Mouse (Mus musculus): Measurements from ENCODE around the gene Ndufaf4.
"Not testable (repeated sequence)": the region's sequence is repeated elsewhere in the genome, so short reads cannot be mapped to it uniquely, and the experiment has no call there.

Ndufaf4 gene

GRCm38 (mm10) chr4:24897851-24898515 is at the start of gene Ndufaf4:
Gene Ndufaf4 (plus strand): TSS chr4:24898083.
- peak; percentile 95 to 98 for DNase-seq (ENCODE audit: low spot score in 2 of 2)

- DNase-seq (ENCODE audit: low spot score in 2 of 2): peak; percentile 59 to 66
These were observed 47.2 kb upstream of the Ndufaf4 start, which contains the start of gene Klhl32 for GRCm38 (mm10) chr4:24850401-24851325. Gene Klhl32 (minus strand): TSS chr4:24851124.

GRCm38 (mm10) chr4:24865691-24866090 is 32.2 kb upstream of the Ndufaf4 start:
- DNase-seq (ENCODE audit: low spot score in 2 of 2): no peak

GRCm38 (mm10) chr4:24869230-24869629 is 28.7 kb upstream of the Ndufaf4 start:
- DNase-seq (ENCODE audit: low spot score in 2 of 2): no peak

DNA sequence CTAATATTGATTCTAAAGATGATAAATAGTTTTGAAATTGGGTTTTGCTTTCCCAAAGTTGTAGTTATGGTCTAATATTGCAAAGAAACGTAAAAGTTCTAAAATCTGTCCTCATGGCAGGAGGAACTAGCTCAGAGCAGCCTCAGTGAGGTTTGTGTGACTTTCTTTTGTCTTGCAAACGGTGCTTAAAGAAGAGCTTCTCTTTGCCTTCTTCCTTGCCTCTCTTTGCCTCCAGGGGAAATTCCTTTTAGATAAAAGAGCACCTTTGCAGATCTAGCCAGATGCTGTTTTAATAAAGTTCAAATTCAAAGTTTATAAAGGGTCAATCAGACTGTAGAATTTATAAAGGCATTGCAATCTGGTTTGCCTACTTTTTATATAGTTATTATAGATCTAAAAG is 8.5 kb upstream of the Ndufaf4 start:
- not testable (repeated sequence) for DNase-seq (ENCODE audit: low spot score in 2 of 2)

- DNase-seq (ENCODE audit: low spot score in 2 of 2): not testable (repeated sequence)
These were observed 5.6 kb upstream of the Ndufaf4 start for GRCm38 (mm10) chr4:24892293-24892692.

- no peak for DNase-seq (ENCODE audit: low spot score in 2 of 2)
These were observed 3.3 kb upstream of the Ndufaf4 start for GRCm38 (mm10) chr4:24894625-24895024.

- no peak for DNase-seq (ENCODE audit: low spot score in 2 of 2)
These were observed 1.1 kb upstream of the Ndufaf4 start for GRCm38 (mm10) chr4:24896829-24897228.

DNA sequence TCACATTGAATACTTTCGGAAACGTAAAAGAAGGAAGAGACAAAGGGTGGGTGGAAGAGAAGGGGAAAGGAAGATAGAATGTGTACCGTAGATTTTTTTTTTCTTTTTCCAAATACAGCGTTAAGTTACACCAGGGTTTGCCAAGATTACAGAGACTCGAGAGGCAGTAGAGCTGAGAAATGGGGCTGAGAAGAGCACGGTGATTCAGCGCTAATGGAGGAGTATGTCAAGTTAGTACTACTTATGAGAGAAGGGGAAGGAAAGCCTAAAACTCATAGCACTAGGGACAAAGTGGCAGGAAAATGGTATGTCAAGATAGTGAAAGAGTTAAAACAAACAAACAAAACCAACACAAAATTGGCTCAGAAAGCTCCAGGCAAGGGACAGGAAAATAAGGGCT is 532 bp upstream of the Ndufaf4 start:
- DNase-seq (ENCODE audit: low spot score in 2 of 2): no peak

DNA sequence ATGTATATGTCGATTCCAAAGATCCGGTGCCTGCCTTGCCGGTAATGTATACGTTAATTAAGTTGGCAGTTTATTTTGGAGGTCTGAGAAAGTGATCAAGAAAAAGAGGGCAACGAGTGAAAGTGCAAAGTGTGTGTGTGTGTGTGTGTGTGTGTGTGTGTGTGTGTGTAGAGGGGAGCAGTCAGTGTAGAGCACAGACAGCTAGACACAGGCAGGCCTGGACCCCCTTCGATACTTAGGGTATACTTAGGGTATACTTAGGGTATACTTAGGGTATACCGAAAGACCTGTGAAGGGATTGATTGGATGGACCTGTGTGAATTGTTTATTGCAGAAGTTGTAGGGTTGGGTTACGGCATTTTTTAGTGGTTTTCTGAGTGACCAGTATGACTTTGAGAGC is 753 bp downstream of the Ndufaf4 start:
- no peak for DNase-seq (ENCODE audit: low spot score in 2 of 2)

DNA sequence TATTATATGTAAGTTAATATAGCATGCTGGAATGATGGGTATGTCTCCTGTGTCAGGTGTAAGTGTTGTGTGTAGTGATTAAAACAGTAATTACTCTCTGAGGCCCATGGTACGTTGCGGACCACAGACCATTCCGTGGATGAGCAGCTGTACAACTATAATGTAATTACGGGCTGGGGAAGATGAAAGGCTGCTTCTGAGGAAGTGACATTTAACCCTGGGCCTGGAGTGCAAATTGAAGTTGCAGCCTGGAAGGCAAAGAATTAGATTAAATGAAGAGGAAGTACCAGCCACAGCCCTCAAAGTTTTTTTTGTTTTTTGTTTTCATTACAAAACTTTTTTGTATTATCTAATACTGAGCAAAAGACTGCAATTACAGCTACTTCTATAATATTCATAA is 1.3 kb downstream of the Ndufaf4 start:
- DNase-seq (ENCODE audit: low spot score in 2 of 2): no peak

DNA sequence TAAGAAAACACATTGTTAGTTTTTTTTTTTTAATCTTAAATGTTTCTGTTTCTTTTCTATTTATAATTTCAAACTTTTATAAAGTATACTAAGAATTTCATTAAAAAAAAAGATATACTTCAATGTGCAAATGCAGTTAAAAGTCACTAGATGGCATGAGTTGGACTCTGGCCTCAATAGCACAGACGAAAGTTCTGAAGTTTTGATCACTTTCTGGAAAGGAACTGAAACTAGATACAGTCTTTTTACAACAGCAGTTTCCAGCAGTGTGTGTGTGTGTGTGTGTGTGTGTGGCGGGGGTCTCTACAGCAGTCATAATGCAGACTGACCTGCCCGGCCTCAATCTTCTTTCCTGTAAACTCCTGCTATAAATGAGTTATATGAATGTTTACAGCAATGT is 9.9 kb downstream of the Ndufaf4 start:
- DNase-seq (ENCODE audit: low spot score in 2 of 2): no peak

DNA sequence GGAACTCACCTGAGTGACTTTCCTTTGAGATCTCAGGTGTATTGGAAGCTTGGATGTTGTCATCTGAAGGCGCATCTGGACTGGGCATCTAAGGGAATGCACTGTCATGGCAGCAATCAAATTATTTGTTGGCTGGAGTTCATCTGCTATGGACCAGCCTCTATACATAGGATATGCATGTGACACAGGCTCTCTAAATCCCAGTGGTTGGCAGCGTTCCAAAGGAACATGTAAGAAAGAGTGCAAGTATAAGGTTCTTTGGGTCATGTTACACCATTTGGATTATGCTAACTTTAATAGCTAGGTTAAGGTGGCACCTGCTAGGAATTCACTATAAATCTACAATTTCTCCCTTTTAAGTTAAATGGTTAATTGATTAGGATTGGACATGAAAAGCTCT is 17.7 kb downstream of the Ndufaf4 start:
- no peak for DNase-seq (ENCODE audit: low spot score in 2 of 2)

GRCm38 (mm10) chr4:24920006-24920577 is 22.2 kb downstream of the Ndufaf4 start:
- DNase-seq (ENCODE audit: low spot score in 2 of 2): no peak

GRCm38 (mm10) chr4:24924726-24925125 is 26.8 kb downstream of the Ndufaf4 start:
- no peak for DNase-seq (ENCODE audit: low spot score in 2 of 2)

DNA sequence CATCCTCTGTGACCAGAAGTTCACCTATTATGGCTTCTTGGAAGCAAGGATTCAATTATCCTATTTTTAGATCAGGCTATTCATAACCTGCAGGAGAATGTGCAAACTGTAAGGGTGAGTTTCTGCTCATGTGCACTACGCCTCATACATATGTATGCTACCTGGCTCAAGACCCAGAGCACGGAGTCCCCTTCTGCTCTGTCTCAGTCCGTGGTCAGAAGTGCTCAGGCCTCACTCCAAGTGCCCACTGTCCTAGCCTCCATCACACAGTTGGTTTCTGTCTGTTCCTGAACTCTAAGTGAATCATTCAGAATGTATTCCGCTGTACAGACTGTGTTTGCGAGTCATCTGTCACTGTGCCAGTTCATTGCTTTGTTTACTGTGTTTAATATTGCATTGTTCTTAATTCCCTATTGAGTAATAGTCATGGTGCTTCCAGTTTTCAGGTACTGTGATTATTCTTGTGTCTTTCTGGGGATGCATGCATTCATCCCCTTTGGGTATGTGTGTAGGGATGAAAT is 30.4 kb downstream of the Ndufaf4 start:
- DNase-seq (ENCODE audit: low spot score in 2 of 2): no peak

- no peak for DNase-seq (ENCODE audit: low spot score in 2 of 2)
These were observed 31.0 kb downstream of the Ndufaf4 start for GRCm38 (mm10) chr4:24928926-24929325.

- DNase-seq (ENCODE audit: low spot score in 2 of 2): no peak
These were observed 45.0 kb downstream of the Ndufaf4 start for GRCm38 (mm10) chr4:24942728-24943424.
